Comparison of ENCODE assay signal across 19 mouse cellular contexts in the genomic region with DNA sequence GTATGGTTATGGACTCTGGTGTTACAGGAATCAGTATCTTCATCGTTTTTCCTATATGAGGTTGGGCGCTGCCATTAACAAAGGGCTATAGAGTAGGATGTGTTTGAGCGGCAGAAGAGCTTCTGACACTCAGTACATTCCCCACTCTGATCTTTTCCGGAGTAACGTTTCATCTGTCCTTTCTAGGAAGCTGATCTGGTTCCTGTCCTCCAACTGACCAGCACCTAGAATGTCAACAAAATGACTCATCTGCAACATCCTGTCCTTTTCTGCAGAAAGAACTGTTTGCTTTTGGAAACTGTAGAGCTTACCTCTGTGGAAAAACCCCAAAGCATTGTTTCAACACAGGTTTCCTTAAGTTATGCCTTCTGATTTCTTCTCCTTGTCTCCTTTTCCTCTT.
DNase-seq lines count a peak whose midpoint lies in the region; ATAC-seq and TF ChIP-seq lines count a peak whose summit lies in the region.
"Had no signal": no experiment of that assay in that cellular context is flagged by ENCODE, and none has a peak within 500 bp of the region (broad histone marks: within the 10 kb centered on the region; RNA-seq: fewer than 3 reads in every experiment).

No protein-coding gene starts in this region.

- no peak overlapping the region for H3K9ac ChIP-seq in kidney, embryonic 14.5 days (ENCODE audit: low read depth, low read length)
- H3K9ac ChIP-seq: kidney, embryonic 15.5 days; limb, embryonic 12.5 days; neural tube, embryonic 12.5 days; stomach, embryonic 15.5 days had no signal

- 0 out of 2 replicates have a peak, but pooled peaks cover 3% of the 10 kb centered on the region for H3K4me1 ChIP-seq in kidney, adult 2 months (ENCODE audit: control insufficient read depth, insufficient read depth, low read length)
- H3K4me1 ChIP-seq in kidney, embryonic 14.5 days (ENCODE audit: control insufficient read depth, insufficient read depth, low read length) = no peaks in the 10 kb centered on the region
- H3K4me1 ChIP-seq: megakaryocyte, embryonic 14.5 days; stomach, embryonic 15.5 days had no signal

- no peaks in the 10 kb centered on the region for H3K36me3 ChIP-seq in kidney, adult 2 months (ENCODE audit: control insufficient read depth, insufficient read depth, low read length)
- H3K36me3 ChIP-seq in kidney, embryonic 14.5 days (ENCODE audit: control insufficient read depth, insufficient read depth, low read length) = no peaks in the 10 kb centered on the region
- H3K36me3 ChIP-seq: embryonic facial prominence, embryonic 10.5 days; hindbrain, embryonic 10.5 days; kidney, embryonic 15.5 days; limb, embryonic 12.5 days; neural tube, embryonic 12.5 days; stomach, embryonic 15.5 days had no signal

- H3K9me3 ChIP-seq in kidney, embryonic 14.5 days (ENCODE audit: control insufficient read depth, low read length) = no peaks in the 10 kb centered on the region
- H3K9me3 ChIP-seq: embryonic facial prominence, embryonic 10.5 days; hindbrain, embryonic 10.5 days; kidney, embryonic 15.5 days; limb, embryonic 12.5 days; megakaryocyte, embryonic 14.5 days; neural tube, embryonic 12.5 days; stomach, embryonic 15.5 days had no signal

- 0 out of 2 replicates have a peak overlapping the region, but pooled peaks have one; percentile 15 for H3K4me3 ChIP-seq in gastrocnemius, adult 2 months
- H3K4me3 ChIP-seq in kidney, adult 2 months (ENCODE audit: insufficient read depth, low read depth, low read length) = no peak overlapping the region
- no peak overlapping the region for H3K4me3 ChIP-seq in kidney, embryonic 14.5 days (ENCODE audit: low read length)
- H3K4me3 ChIP-seq: embryonic facial prominence, embryonic 10.5 days; hindbrain, embryonic 10.5 days; kidney, embryonic 15.5 days; limb, embryonic 12.5 days; megakaryocyte, embryonic 14.5 days; neural tube, embryonic 12.5 days; stomach, embryonic 15.5 days had no signal

- no peak for TF ChIP-seq CTCF in gastrocnemius, adult 2 months (IDR thresholded peaks at IDR 0.05)
- no peak for TF ChIP-seq CTCF in kidney, adult 2 months (conservative IDR thresholded peaks at IDR 0.05; ENCODE audit: insufficient read depth, insufficient read length, low read depth, low read length)

- intact Hi-C loops in gastrocnemius, adult 2 months (cut with DNase I) = no loop called here

- H3K27me3 ChIP-seq in kidney, adult 2 months (replicated peaks; ENCODE audit: control insufficient read depth, insufficient read depth, low read length) = no peaks in the 10 kb centered on the region
- H3K27me3 ChIP-seq in kidney, embryonic 14.5 days (ENCODE audit: control insufficient read depth, insufficient read depth, low read length) = no peaks in the 10 kb centered on the region
- H3K27me3 ChIP-seq: kidney, embryonic 15.5 days; limb, embryonic 12.5 days; megakaryocyte, embryonic 14.5 days; neural tube, embryonic 12.5 days; stomach, embryonic 15.5 days had no signal

- no peak for TF ChIP-seq POLR2A in kidney, adult 2 months (IDR thresholded peaks at IDR 0.05; ENCODE audit: low read depth, low read length)

- 64% methylated on average over 5 of the region's 5 CpGs for WGBS in kidney, adult 2 months
- 70% methylated on average over 5 of the region's 5 CpGs for WGBS in kidney, embryonic 14.5 days

- DNase-seq in gastrocnemius, adult 2 months = no peak
- DNase-seq in gastrocnemius, postnatal 4 days (ENCODE audit: low spot score in 2 of 2) = no peak
- peak; percentile 74 for DNase-seq in kidney, adult 2 months
- peak; percentile 29 for DNase-seq in lung, postnatal 25 days (ENCODE audit: low spot score)
- DNase-seq in lung, postnatal 14 days = no peak
- DNase-seq in layer of hippocampus, postnatal 10 days (ENCODE audit: low spot score in 2 of 2) = no peak
- DNase-seq: cerebellum, adult 18-20 months; lung, adult 2 months; thymus, adult 2 months had no signal

- no peak for ATAC-seq in kidney, embryonic 14.5 days (ENCODE audit: low FRiP score, low TSS enrichment)
- ATAC-seq: forebrain, embryonic 14.5 days; midbrain, embryonic 16.5 days had no signal

- H3K27ac ChIP-seq in gastrocnemius, adult 2 months = peak overlapping the region; percentile 49
- H3K27ac ChIP-seq in kidney, adult 2 months (ENCODE audit: insufficient read depth, low read depth, low read length) = peak overlapping the region; percentile 56
- H3K27ac ChIP-seq in kidney, embryonic 14.5 days (ENCODE audit: low read depth, low read length) = no peak overlapping the region
- H3K27ac ChIP-seq: embryonic facial prominence, embryonic 10.5 days; hindbrain, embryonic 10.5 days; kidney, embryonic 15.5 days; limb, embryonic 12.5 days; neural tube, embryonic 12.5 days; stomach, embryonic 15.5 days had no signal

- no peak overlapping the region for H3K4me2 ChIP-seq in kidney, embryonic 14.5 days (replicated peaks; ENCODE audit: low read depth, low read length)
- H3K4me2 ChIP-seq: kidney, embryonic 15.5 days; limb, embryonic 12.5 days; neural tube, embryonic 12.5 days; stomach, embryonic 15.5 days had no signal

Comparison
In these comparisons a context has a peak if more than half of its experiments do, and no peak if none do; other contexts are left out.
1. DNase-seq: peak in kidney, adult 2 months (single experiment) and lung, postnatal 25 days (single experiment); none in gastrocnemius, adult 2 months (single experiment), gastrocnemius, postnatal 4 days (0 of 2), lung, postnatal 14 days (single experiment) and layer of hippocampus, postnatal 10 days (0 of 2).